Mouse (Mus musculus) heart, embryonic 16.5 days (tissue): ENCODE measurements around the gene Zdhhc23. TPM values are rescaled to one million over a fixed set of nuclear protein-coding genes. Genes with fewer than 3 reads are reported as not detected.

Experiments used
- ATAC-seq: fragments of 200-750 bp; cut with Nextera tagmentation; replicated peaks from 2 replicates; pipeline ENCODE4 v1.8.0; 2017; ENCODE audit warnings: moderate number of reproducible peaks; ENCODE audit not compliant: insufficient read depth, low FRiP score; ENCODE audit errors: extremely low read depth
- H3K27ac ChIP-seq: fragments of 300-500 bp; sonication (generic); 2 replicates; pipeline ENCODE4 v1.5.1; 2014; ENCODE audit warnings: mild to moderate bottlenecking, low read length, control low read depth, moderate library complexity
- H3K27me3 ChIP-seq: fragments of 300-500 bp; sonication (generic); 2 replicates; pipeline ENCODE4 v1.6.1; 2014; ENCODE audit warnings: low read length, mixed read lengths; ENCODE audit not compliant: control insufficient read depth, insufficient read depth
- H3K36me3 ChIP-seq: fragments of 300-500 bp; sonication (generic); 2 replicates; pipeline ENCODE4 v1.6.1; 2014; ENCODE audit not compliant: control insufficient read depth, insufficient read depth
- H3K4me1 ChIP-seq: fragments of 300-500 bp; sonication (generic); 2 replicates; pipeline ENCODE4 v1.6.1; 2014; ENCODE audit warnings: low read length, mixed read lengths; ENCODE audit not compliant: control insufficient read depth, insufficient read depth
- H3K4me2 ChIP-seq: fragments of 300-500 bp; sonication (generic); 2 replicates; pipeline ENCODE4 v1.6.1; 2014; ENCODE audit warnings: low read depth, mild to moderate bottlenecking, control low read depth, low read length
- H3K4me3 ChIP-seq: fragments of 300-500 bp; sonication (generic); 2 replicates; pipeline ENCODE4 v1.5.1; 2014; ENCODE audit warnings: mild to moderate bottlenecking, control low read depth, low read length
- H3K9ac ChIP-seq: fragments of 300-500 bp; sonication (generic); 2 replicates; pipeline ENCODE4 v1.6.1; 2014; ENCODE audit warnings: low read length, control low read depth
- H3K9me3 ChIP-seq: fragments of 300-500 bp; sonication (generic); replicated peaks from 2 replicates; pipeline ENCODE4 v1.6.1; 2016; ENCODE audit warnings: low read length; ENCODE audit not compliant: control insufficient read depth
- WGBS: fragments of 180-500 bp; shearing (Covaris S2); extraction: QIAGEN DNeasy Blood & Tissue Kit; methylation state at CpG from one replicate; pipeline ENCODE4 v1.1.7; 2014; 5-methylcytosine and 5-hydroxymethylcytosine counted together
- polyA plus RNA-seq: library from polyadenylated mRNA; unstranded; fragments of >200 nt; fragmentation: Nextera tagmentation; extraction: Ambion mirVana; gene quantifications from 2 replicates; pipeline ENCODE4 v1.2.1, GENCODE M21; 2015

Zdhhc23 gene
- polyA plus RNA-seq, 1 experiment from 2014 or later = 1.1 TPM

DNA sequence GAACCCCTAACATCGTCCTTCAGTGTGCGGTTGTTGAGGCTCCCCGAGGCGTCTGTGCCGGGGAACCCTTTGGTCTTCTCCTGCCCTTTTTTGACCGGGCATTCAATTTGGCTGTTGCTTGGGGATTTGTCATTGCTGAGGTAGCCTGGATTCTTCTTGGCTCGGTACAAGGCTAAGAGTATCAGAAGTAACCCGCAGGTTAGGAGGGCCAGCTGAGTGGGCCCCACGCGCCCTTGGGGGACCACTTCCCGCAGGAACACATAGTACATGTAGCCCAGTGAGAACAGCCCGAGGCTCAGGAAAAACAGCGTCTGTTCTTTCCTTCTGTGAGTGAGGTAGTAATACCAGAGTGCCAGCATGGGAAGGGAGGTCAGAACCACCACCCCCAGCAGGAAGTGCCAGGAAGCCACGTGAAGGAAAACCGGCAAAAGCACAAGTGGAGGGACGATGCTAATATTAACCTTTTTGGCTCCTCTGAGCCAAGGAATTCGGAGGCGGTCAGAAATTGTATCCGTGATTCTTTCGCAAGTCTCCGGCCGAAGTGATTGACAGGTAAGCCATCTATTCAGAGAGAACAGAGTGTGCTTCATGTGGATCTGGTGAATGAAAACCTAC is 5.9 kb downstream of the Zdhhc23 start:
- no peaks in the 10 kb centered on the region for H3K36me3 ChIP-seq
- ATAC-seq = no peak
- no peaks in the 10 kb centered on the region for H3K9me3 ChIP-seq
- no peak overlapping the region for H3K4me3 ChIP-seq
- no peak overlapping the region for H3K9ac ChIP-seq
- H3K27me3 ChIP-seq = peaks cover 1% of the 10 kb centered on the region; the same call in 1 of the 2 replicates
- H3K4me1 ChIP-seq = no peaks in the 10 kb centered on the region
- no peak overlapping the region for H3K4me2 ChIP-seq
- H3K27ac ChIP-seq = no peak overlapping the region
- 78% methylated on average over 22 of the region's 22 CpGs for WGBS

DNA sequence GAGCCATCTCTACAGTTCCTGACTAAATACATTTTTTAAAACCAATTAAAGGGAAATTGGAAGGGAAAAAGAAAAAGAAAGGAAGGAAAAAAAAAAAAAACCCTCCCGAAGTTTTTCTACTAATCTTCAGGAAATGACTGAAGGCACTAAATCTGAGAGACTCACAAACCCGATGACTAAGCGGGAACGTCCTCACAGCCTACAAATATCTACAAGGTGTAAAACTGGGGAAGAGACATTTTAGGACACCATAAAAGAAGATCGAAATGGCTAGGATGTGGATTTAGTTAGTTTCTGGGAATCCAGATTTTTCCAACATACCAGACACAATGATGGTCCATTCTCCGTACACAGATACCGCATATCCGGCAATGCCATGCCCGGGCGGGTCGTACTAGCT is 6.4 kb downstream of the Zdhhc23 start:
- H3K4me2 ChIP-seq = no peak overlapping the region
- no peaks in the 10 kb centered on the region for H3K36me3 ChIP-seq
- ATAC-seq = no peak
- H3K4me3 ChIP-seq = no peak overlapping the region
- no peaks in the 10 kb centered on the region for H3K9me3 ChIP-seq
- H3K27ac ChIP-seq = no peak overlapping the region
- no peaks in the 10 kb centered on the region for H3K4me1 ChIP-seq
- 84% methylated on average over 11 of the region's 11 CpGs for WGBS
- no peak overlapping the region for H3K9ac ChIP-seq
- no peaks in the 10 kb centered on the region for H3K27me3 ChIP-seq

DNA sequence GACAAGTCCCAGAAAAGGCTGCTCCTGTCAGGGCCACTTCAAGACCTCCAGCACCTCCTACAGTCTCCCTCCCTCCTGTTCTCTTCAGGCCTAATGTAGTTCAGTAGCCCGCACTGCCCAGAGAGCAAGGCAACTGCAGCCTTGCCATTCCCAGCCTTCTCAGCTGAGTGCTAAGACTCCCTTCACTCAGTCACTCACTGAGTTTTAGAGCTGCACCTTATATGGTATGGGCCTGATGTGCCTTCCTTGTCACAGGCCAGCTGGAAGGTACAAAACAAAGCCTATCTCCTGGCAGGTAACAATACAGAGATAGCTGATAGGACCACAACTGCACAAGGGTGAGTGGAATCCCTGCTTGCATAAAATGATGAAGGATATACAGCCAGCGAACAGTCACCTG is 7.2 kb downstream of the Zdhhc23 start:
- Histone ChIP-seq H3K4me3 (no peak overlapping the region), H3K9me3 (no peaks in the 10 kb centered on the region), H3K36me3 (no peaks in the 10 kb centered on the region), H3K27me3 (no peaks in the 10 kb centered on the region), H3K4me2 (no peak overlapping the region), H3K4me1 (no peaks in the 10 kb centered on the region), H3K27ac (no peak overlapping the region), H3K9ac (no peak overlapping the region)
- ATAC-seq = no peak
- WGBS = 76% methylated on average over 2 of the region's 2 CpGs

DNA sequence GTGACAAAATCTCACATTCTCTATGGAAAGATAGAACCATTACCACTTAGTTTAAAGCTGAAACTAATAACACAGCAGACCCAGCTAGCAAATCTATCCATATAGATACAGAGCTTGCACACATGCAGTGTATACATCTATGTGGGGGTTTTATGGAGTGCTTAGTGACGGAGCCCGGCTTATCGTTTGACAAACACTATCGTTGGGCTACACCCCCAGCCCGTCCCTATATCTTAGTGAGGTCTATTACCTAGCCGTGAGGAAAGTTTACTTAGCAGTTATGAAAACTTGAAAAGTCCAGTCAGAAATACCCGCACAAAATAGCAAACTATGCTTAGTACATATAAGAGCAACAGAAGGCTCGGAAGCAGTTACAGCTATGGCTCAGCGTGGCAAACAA is 7.8 kb downstream of the Zdhhc23 start:
- no peaks in the 10 kb centered on the region for H3K36me3 ChIP-seq
- no peak overlapping the region for H3K4me3 ChIP-seq
- no peaks in the 10 kb centered on the region for H3K27me3 ChIP-seq
- no peaks in the 10 kb centered on the region for H3K9me3 ChIP-seq
- H3K4me1 ChIP-seq = no peaks in the 10 kb centered on the region
- no peak overlapping the region for H3K27ac ChIP-seq
- H3K9ac ChIP-seq = no peak overlapping the region
- H3K4me2 ChIP-seq = no peak overlapping the region
- no peak for ATAC-seq
- 88% methylated on average over 9 of the region's 9 CpGs for WGBS

DNA sequence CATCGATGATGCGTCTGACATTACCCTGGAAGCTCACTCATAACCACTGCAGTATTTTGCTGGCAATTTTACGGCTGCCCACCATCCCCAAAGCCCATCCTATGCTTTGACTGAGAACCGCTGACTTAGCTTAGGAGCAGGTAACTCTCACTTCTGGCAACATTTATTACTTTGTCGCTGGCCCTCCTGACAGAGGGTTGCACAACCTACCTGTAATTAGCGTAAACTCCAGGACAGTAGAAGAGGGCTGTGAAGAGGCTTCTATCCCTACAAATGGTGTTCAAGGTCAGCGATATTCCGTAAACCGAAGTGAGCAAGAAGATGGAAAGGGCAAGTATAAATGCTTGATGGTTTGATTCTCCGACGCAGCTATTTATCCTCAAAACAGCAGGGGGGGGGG is 8.4 kb downstream of the Zdhhc23 start:
- no peak overlapping the region for H3K27ac ChIP-seq
- H3K9ac ChIP-seq = no peak overlapping the region
- H3K27me3 ChIP-seq = no peaks in the 10 kb centered on the region
- 91% methylated on average over 11 of the region's 11 CpGs for WGBS
- H3K4me1 ChIP-seq = no peaks in the 10 kb centered on the region
- no peak overlapping the region for H3K4me2 ChIP-seq
- no peak for ATAC-seq
- H3K36me3 ChIP-seq = no peaks in the 10 kb centered on the region
- H3K9me3 ChIP-seq = no peaks in the 10 kb centered on the region
- no peak overlapping the region for H3K4me3 ChIP-seq

DNA sequence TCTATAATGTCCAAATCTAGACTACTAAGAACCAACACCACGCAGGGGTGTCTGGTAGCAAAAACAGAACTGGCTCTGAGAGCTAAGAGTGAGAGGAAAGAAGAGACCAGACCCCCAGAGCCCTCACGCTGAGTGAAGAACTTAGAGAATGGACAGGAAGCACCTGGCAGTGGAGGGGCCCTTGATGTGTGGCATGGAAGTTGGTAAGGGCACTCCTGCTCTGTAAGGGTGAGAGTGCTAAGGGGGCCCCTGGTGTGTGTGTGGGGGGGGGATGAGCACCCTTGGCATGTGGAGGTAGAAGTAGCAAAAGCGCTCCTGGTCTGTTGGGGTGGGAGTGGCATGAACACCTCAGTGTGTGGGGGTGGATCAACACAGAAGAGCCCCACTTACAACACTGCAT is 9.2 kb downstream of the Zdhhc23 start:
- no peak overlapping the region for H3K4me2 ChIP-seq
- no peak overlapping the region for H3K9ac ChIP-seq
- H3K4me1 ChIP-seq = no peaks in the 10 kb centered on the region
- H3K27me3 ChIP-seq = no peaks in the 10 kb centered on the region
- peak; percentile 41; the same call in 1 of the 2 replicates for ATAC-seq
- H3K9me3 ChIP-seq = no peaks in the 10 kb centered on the region
- no peaks in the 10 kb centered on the region for H3K36me3 ChIP-seq
- H3K27ac ChIP-seq = no peak overlapping the region
- H3K4me3 ChIP-seq = no peak overlapping the region
- 75% methylated on average over 3 of the region's 3 CpGs for WGBS

DNA sequence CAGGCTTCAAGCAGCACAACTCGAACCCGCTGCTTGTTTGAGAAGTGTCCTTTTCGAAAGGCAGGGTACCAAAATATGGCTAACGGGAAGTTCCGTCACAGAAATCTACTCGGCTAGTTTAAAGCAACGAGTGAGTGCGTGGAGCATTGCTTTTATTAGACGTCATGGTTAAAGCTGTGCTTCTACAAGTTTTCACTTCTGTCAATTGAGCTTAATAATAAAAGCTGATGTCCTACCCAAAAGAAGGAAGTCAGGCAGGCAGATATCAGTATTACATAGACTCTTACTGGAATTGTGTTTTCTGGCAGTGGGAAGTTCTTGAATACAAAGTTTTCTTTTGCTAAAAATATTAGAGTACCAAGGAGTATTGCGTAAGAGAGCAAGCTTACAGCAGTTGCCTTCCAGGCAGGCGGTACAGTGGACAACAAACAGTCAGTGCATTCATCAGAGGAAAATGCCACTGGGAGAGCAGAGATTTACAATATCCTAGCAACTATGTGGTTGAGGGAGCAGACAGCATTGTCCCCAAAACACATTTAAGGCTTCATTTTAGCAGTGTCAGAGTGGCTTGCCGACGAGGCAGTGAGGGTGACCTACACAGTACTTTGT is 13.7 kb downstream of the Zdhhc23 start:
- Histone ChIP-seq H3K4me1 (no peaks in the 10 kb centered on the region), H3K36me3 (no peaks in the 10 kb centered on the region), H3K27me3 (no peaks in the 10 kb centered on the region), H3K4me3 (no peak overlapping the region), H3K27ac (no peak overlapping the region), H3K9ac (no peak overlapping the region), H3K4me2 (no peak overlapping the region), H3K9me3 (no peaks in the 10 kb centered on the region)
- 85% methylated on average over 13 of the region's 13 CpGs for WGBS
- no peak for ATAC-seq

DNA sequence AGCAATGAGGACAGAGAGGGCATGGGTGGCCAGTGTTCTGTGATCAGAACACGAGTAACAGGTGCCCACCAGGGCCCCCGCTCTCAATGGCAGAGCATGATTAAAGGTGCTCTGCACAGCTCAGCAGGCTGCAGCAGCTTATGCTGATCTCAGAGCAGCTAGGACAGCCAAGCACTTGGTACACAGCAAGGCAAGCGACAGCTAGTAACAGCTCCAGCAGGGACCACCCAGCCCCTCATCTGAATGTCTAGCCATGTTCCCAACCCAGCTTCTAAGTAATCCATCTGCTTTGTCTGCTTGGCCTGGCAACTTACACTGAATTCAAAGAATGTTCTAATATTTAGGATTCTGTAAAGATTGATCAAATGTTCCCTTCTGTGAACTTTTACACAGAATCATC is 15.8 kb downstream of the Zdhhc23 start:
- Histone ChIP-seq H3K27me3 (no peaks in the 10 kb centered on the region), H3K4me3 (no peak overlapping the region), H3K9me3 (no peaks in the 10 kb centered on the region), H3K4me1 (no peaks in the 10 kb centered on the region), H3K27ac (no peak overlapping the region), H3K9ac (no peak overlapping the region), H3K36me3 (no peaks in the 10 kb centered on the region), H3K4me2 (no peak overlapping the region)
- WGBS = 84% methylated on average over 3 of the region's 3 CpGs
- ATAC-seq = no peak

DNA sequence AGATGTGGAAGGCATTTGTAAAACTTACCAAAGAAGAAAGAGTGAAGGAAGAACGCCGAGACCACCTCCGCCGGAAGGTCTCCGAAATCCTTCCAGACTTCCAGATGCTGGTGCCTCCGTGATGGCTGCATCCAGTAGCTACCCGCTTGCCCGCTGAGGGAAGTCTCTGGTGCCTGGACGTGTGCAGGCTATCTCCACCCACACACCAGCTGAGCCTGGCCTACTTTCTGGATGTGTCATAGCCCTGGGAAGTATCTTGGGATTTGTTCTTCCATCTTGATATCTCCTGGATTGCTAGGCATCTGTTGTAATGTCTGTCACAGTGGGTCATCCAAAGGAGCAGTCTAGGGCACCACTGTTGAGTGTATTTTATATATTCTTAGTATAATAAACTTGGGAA is 16.3 kb downstream of the Zdhhc23 start:
- Histone ChIP-seq H3K9ac (no peak overlapping the region), H3K27ac (no peak overlapping the region), H3K4me2 (no peak overlapping the region), H3K27me3 (no peaks in the 10 kb centered on the region), H3K9me3 (no peaks in the 10 kb centered on the region), H3K4me3 (no peak overlapping the region), H3K4me1 (no peaks in the 10 kb centered on the region), H3K36me3 (no peaks in the 10 kb centered on the region)
- ATAC-seq = no peak
- 85% methylated on average over 9 of the region's 9 CpGs for WGBS
